Mouse (Mus musculus): ENCODE results near the gene Dpp6.

The Dpp6 gene

DNA sequence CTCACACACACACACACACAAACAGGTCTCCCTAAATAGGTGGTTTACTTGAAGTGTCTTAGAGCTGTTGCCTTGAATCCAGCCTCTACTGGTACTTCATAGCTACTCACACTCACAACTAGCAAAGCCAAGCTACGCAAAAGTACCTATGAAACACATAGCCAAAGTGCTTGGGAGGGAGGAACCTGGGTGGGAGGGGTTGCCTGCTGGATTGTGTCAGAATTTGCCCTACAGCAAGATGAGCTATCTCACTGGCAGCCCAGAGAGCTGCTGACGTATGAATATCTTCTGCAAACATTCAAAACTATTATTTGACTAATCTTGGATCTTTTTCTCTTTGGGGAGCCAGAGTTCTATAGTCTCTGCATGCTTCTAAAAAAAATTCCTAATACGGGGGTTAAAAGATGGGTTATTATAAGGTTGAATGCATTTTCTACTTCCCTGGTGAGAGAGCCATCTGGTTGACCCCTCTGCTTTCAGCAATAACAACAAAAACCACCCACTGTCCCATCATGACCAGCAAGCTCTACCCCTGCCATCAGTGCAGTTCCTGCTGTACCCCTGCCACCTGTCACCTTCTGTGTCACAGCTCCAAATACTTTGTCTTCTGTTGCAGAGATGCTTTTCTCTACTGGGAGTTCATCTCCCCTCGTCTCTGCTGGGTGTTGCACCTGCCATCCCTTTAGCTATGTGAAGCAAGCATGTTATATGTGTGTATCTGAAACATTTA is 563.8 kb downstream of the Dpp6 start:
- CTCF ChIA-PET: no interaction called here

DNA sequence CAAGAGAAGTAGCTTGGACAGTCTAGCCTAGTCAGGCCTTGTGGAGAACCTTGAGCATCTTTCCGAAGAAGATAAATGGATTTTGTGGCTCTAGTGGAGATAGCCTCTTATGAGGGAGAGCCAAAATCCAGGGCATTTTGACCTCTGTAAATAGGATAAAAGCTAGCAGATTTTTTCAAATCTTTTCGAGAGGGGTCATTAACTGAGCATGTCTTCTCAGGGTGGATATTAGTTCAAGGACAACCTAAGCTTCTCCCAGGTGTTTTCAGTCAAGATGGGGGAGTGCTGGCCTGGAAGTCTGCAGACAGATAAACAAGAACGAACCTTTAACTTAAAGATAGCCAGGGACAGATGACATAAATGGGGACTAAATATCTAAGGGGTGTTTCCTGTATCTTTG is 581.4 kb downstream of the Dpp6 start:
- CTCF ChIA-PET: no interaction called here

- CTCF ChIA-PET: no interaction called here
Observed at GRCm38 (mm10) chr5:27399111-27399510, 582.1 kb downstream of the Dpp6 start.

DNA sequence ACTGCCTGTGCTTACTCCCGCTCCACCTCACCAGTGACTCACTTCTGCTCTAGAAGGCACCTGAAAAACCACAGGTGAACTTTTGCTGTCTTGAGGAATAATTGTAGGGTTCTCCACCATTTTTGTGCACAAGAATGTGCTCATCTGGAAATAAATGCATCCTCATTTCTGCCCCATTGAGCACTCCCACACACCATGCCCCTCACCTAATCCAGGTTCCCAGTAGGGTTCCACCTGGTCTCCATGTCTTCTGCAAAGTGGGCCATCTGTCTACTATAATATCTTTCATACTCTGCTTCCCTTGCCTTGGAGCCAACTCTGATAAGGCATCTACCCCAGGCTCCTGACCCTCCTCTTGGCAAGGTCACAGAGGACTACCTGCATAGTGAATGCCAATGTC is 585.6 kb downstream of the Dpp6 start:
- CTCF ChIA-PET: no interaction called here

GRCm38 (mm10) chr5:27408854-27409253 is 591.9 kb downstream of the Dpp6 start:
- CTCF ChIA-PET: no interaction called here

- CTCF ChIA-PET: no interaction called here
Observed at GRCm38 (mm10) chr5:27413023-27413422, 596.0 kb downstream of the Dpp6 start.

DNA sequence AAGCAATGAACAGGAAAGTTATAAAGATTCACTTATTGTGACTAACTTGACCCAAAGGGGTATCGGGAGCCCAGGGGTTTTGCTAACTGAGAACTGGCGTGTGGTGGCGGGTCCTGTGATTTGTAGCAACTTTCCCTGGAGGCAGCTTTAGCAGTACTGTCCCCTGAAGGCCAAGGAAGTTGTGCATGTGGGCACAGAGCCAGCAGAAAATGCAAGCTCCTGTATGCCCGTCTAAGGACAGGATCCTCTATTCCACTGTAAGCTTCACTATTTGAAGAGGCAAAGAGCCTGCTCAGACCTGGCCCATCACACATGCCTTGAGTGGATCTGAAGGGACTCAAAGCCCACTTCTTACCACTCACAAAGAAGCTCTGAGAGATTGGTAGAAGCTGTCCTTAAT is 598.5 kb downstream of the Dpp6 start:
- CTCF ChIA-PET: no interaction called here

DNA sequence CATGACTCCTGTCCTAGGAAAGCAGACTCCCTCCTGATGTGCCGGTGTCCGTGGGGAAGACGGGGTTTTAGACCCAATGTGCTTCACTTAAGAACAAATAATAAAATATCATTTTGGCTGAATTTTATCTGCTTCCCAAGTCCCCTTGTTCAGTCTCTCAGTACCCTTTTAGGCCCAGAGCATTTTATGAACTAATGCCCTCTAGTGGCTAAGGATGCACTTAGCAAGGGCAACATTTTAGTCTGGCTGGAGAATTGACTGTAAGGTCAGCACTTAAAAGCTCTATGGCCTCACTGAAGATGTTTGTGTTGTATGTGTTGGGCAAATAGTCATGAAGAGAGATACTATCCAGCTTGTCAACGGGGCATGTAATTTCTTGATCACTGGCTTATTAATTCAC is 599.6 kb downstream of the Dpp6 start:
- CTCF ChIA-PET: no interaction called here

- CTCF ChIA-PET: no interaction called here
Observed at GRCm38 (mm10) chr5:27417398-27417797, 600.4 kb downstream of the Dpp6 start.

DNA sequence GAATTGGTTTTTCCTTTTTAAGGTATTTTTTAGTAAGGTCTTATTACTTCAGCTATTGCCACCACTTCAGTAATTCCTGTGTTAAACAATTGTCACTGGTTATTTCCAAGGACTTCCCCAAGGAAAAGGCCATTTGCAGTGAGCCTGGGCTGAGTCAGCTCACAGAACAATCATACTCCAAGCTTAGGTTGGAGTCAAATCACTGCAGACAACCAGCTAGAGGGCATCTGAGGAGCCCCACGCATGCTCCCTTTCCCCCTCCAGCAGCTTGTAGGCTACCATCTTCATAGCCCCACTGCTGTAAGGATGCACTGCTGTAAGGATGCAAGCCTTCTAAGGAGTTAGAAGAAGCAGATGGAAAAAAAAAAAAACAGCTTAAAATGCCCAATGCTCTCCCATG is 601.9 kb downstream of the Dpp6 start:
- CTCF ChIA-PET: no interaction called here

DNA sequence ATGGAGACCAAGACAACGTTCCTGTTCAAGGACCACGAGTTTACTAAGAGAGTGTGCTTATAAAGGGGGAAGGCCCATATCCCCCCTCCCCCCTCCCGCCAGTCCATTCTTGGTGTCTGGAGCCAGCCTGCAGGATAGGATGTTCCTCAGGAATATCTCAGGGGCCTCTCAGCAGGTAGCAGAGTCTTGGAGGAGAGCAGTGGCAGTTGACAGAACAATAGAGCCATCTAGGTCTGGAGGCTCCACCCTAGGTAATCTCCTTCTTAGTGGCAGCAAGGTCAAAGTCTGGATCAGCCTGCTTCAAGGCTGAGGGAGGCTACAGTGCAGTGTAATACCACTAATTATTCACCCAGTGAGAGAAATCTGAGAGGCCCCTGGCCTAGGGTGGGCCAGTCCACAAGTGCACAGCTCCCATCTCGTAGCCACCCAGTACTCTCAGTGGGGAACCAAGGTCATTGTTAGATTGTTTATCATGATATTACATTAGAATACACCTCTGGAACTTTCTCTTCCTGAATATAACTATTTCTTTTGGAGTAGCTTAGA is 604.2 kb downstream of the Dpp6 start:
- CTCF ChIA-PET: no interaction called here

DNA sequence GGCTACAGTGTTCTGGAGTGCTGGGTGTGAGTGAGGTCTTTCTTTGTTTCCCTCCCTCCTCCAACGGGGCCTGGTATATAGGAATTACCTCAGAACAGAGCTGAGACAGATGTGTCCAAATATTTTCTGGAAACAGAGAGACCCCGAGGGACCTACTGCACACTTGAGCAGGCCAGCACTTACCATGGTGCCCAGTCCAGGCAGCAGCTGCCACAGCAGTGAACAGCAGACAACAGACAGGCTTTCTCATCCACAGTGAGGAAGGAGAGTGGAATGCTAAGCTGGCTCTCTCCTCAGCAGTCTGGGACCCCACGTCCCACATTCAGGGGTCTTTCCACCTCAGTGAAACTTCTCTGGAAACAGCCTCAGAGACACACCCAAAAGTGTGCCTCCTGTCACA is 606.8 kb downstream of the Dpp6 start:
- CTCF ChIA-PET: no interaction called here

- CTCF ChIA-PET: no interaction called here
Observed at GRCm38 (mm10) chr5:27424484-27425080, 607.6 kb downstream of the Dpp6 start.

DNA sequence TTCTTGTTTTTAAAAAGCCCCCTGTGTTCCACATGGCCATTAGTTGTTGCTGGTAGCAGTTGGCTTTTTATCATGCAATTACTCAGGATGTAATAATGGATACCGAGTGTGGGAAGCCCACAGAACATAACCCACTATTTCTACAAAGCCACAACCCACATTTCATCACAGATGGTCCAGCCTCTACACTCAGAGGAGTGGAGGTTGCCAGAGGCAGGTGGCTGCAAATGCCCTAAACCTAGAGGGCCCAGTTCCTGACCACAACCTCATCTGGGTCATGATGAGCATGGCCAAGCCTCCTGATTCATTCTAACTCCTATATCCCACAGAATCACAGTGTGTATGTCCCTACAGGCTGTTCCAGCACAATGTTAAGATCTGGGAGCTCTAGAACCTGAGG is 609.2 kb downstream of the Dpp6 start:
- CTCF ChIA-PET: no interaction called here

DNA sequence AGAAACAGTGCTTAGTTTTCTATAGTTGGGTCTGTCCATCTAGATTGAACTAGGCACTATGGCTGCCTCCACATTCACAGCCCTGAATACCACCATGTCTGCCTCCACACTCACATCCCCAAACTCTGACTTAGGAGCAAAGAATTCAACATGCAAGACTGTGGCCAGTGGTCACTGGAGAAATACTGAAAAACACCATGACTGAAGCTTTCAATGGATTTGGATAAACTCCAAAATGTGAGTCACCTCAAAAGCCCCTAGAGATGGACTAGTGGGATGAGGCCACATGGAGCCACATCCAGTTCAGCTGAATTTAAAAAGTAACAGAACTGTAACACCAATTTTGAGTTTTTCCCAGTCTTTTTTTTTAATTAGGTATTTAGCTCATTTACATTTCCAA is 616.6 kb downstream of the Dpp6 start:
- CTCF ChIA-PET: no interaction called here

- CTCF ChIA-PET: no interaction called here
Observed at GRCm38 (mm10) chr5:27453201-27453845, 636.3 kb downstream of the Dpp6 start.

DNA sequence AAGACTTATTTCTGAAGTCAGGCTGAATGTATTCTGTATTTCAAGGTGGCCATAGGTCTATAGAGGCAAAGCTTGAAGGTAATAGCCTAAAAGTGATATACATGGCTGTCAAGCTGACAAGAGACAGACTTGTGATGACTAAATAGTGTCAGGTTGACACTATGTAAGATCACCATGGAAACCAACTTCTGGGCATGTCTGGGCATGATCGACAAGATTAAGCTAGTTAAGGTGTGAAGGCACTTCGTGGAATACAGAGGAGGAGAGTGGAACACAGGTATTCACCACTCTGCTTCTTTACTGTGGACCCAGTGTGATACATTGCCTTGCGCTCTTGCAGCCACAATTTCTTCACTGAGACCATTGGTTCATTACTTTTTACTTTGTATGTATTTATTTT is 637.4 kb downstream of the Dpp6 start:
- CTCF ChIA-PET: no interaction called here

DNA sequence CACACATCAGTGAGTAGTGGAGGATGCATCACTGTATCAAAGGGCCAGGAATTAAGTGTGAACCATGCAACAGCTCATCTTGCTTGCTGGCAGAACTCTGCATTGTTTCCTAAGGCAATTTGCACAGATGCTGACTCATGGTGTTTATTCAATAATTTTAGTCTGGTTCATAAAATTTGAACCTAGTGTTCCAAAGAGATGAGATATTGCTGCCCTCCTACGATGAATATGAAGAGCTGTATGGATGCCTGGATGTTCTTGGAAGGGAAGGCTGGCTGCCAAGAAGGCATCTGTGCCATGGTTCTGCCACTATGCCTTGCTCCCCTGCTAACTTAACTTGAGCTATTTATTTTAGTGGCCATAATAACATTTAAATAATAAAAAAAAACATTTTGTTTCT is 640.0 kb downstream of the Dpp6 start:
- CTCF ChIA-PET: no interaction called here

DNA sequence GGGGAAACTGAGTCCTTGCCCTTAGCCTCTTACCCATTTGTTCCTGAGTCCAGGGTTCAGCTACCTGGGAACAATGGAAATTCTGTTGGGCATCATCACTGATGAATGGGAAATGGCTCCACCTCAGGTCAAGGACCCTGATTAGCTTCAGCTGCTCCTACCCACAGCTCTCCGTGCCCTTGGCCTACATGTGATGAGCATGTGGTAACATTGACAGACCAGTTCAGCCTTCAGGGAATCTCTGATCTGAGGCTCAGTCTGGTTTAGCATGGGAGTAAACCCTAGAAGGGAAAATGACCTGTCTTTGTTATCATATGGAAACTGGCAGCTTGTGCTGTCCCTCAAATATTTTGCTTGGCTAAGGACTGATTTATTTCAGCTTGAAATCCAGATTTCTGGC is 640.7 kb downstream of the Dpp6 start:
- CTCF ChIA-PET: no interaction called here

DNA sequence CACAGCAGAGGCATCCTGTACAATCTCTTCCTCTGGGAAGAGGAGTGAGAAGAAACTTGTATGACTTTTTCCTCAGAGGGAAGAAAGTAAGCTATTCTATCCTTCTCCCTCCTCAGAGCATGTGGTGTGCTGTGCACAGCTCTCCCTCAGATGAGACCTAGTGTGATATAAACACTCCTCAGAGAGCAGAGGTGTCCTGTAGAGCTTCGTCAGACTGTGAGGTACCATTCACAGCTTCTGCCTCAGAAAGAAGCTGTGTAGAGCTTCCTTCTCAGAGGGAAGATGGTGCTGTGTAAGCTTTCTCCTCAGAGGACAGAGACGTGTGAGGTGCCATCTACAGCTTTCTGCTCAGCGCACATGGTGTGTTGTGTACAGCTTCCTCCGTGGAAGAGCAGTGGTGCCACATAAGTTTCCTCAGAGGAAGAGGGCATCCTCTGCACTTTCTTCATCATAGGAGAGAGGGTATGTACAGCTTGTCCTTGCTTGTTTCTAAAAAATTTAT is 658.0 kb downstream of the Dpp6 start:
- CTCF ChIA-PET: no interaction called here

DNA sequence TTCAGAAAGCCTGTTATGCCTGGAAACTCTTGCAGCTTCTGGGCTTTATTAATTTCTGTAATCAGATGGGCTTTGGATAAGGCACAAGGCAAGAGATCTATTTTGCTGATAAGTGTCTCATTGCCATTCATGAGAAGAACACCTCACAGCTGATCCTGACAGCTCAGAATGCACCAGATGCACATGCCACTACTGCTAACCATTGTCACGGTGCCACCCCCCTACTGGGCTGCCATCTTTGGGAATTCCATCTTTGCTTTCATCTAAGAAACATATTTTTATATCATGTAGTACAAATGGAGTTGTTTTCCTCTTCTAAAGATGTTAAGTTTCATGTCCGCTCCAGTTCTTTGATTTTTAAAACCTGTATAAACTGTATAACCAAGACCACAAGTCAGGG is 664.7 kb downstream of the Dpp6 start:
- CTCF ChIA-PET: no interaction called here

DNA sequence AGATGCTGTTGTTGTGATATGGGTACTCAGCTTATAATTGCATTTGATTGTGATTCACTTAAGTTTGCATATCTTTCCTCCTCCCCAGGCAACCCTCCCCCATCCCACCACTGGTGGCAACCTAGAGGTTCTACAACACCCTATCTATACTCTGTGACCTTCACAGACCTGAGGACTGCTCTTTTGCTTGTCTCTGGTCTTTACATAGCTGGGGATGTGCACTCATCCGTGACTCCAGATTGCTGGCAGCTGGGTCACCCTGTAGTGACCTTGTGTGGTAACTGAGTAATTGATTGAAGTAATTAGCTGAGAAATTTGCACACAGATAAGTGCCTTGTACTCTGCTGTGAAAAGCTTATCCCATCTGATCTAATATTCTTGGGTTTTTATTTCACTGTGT is 669.1 kb downstream of the Dpp6 start:
- CTCF ChIA-PET: no interaction called here

DNA sequence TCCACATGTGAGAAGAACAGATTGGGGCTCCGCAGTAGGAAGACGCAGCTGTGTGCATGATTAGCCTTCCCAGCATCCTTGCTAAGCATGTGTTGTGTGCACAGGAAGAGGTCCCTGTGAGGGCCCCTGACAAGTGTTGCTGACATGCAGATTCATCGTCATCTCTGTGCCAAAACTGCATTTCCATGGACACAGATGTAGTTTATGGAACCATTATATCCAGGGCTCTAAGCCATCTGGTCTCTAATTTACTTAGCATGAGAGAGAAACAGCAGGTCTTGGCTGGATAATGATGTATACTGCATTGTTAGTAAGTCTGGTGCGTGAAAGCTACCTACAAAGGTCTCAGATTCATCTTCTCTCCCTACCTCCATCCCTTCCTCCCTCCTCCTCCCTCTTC is 673.9 kb downstream of the Dpp6 start:
- CTCF ChIA-PET: no interaction called here
